Mouse (Mus musculus) mesoderm, embryonic 11.5 days (tissue): ENCODE results near the gene Ppp1r9b.

Experiments
- DNase-seq: peaks from one replicate; pipeline ENCODE4 v3.0.0-alpha.2; 2012; ENCODE audit warnings: low read depth, low spot score

Ppp1r9b gene

DNA sequence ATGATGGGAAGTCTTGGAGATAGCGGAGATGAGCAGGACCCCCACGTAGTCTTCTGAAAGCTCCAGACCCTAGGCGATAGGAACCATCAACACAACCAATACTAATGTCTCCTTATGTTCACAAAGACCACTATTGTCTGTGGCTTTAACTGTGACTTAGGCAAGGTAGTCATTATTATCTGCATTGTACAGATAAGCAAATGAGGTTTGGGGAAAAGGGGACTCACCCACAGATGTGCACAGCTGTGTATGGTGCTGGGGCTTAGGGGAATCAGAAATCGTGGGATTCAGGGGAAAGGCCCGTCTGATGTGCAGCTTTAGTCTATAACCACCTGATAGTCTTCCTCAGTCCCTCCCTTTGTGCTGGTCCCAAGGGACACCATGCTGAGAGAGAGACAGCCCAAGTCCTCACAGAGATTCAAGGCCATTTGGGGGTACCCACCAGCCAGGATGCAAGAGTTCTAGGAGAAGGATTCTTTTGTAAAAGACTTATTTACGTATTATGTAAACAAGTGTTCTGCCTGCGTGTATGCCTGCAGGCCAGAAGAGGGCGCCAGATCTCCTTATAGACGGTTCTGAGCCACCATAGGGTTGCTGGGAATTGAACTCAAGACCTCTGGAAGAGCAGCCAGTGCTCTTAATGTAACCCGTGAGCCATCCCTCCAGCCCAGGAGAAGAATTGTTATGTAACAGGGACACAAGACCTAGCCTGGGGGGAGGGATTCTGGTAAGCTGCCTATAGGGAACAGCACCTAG lies 31.6 kb downstream of the Ppp1r9b start:
- DNase-seq = no peak

- DNase-seq = no peak
Measured at GRCm38 (mm10) chr11:95023481-95023880, 32.6 kb downstream of the Ppp1r9b start.

GRCm38 (mm10) chr11:95024439-95025184 lies 33.8 kb downstream of the Ppp1r9b start:
- no peak for DNase-seq

GRCm38 (mm10) chr11:95025227-95026012 lies 34.6 kb downstream of the Ppp1r9b start:
- DNase-seq = no peak

- no peak for DNase-seq
Measured at GRCm38 (mm10) chr11:95026090-95026542, 35.3 kb downstream of the Ppp1r9b start.

DNA sequence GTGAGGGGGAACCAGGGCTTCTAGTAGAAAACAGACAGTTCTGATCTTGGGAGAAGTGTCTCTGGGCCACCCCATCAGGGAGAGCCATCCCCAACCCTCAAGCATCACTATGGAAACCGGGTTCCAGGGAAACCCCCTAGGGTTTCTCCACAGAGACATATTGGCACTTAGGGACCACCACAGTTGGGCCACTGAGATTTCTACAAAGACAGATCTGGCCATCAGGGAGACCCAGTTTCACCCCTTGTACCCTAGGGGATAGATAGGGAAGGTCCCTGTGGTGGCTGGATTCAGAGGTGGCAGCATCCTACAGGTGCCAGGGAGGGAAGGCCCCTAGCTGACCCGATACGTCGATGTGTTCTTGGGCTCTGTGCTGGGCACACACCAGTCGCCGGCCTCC lies 36.0 kb downstream of the Ppp1r9b start:
- no peak for DNase-seq

- DNase-seq = no peak
Measured at GRCm38 (mm10) chr11:95027850-95028470, 37.1 kb downstream of the Ppp1r9b start.

GRCm38 (mm10) chr11:95032945-95033344 lies 42.1 kb downstream of the Ppp1r9b start:
- DNase-seq = no peak

DNA sequence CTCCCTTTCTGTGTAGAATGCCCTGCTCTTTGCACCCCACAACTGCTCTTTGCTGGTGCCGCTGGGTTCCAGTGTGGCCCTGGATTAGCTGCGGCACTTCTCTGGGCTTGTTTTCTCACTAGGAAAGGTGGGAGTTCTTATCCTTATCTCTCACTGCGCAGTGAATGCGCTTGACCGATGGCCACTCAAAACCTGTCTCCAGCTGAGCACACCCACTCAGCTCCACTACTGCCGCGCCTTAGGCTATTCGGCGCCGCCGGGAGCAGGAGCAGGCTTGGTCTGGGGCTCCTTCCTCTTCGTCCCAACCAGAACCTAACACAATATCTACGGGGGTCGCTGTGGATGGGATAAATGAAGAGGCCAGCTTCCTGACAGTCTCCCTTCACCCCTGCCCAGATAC lies 42.8 kb downstream of the Ppp1r9b start:
- DNase-seq = no peak

GRCm38 (mm10) chr11:95034902-95035301 lies 44.1 kb downstream of the Ppp1r9b start:
- no peak for DNase-seq

DNA sequence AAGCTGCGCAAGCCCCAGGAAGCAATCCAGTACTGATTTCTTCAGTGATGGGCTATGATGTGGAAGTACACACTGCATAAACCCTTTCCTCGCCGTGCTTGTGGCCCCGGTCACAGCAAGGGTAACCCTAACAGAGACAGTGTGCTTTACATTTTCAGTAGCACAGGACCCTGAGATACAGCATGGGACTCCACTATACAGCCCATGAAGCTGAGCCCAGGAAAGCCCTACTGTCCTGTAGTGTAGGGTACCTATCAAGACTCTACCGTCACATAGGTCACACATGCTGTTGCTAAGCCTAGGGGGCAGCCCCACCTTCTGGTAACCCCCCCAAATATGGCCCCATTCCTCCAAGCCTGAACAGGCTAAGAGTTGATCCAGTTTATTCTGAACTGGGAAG lies 45.7 kb downstream of the Ppp1r9b start:
- DNase-seq = no peak

- no peak for DNase-seq
Measured at GRCm38 (mm10) chr11:95037306-95037705, 46.5 kb downstream of the Ppp1r9b start.

GRCm38 (mm10) chr11:95038156-95038817 lies 47.5 kb downstream of the Ppp1r9b start:
- DNase-seq = no peak

DNA sequence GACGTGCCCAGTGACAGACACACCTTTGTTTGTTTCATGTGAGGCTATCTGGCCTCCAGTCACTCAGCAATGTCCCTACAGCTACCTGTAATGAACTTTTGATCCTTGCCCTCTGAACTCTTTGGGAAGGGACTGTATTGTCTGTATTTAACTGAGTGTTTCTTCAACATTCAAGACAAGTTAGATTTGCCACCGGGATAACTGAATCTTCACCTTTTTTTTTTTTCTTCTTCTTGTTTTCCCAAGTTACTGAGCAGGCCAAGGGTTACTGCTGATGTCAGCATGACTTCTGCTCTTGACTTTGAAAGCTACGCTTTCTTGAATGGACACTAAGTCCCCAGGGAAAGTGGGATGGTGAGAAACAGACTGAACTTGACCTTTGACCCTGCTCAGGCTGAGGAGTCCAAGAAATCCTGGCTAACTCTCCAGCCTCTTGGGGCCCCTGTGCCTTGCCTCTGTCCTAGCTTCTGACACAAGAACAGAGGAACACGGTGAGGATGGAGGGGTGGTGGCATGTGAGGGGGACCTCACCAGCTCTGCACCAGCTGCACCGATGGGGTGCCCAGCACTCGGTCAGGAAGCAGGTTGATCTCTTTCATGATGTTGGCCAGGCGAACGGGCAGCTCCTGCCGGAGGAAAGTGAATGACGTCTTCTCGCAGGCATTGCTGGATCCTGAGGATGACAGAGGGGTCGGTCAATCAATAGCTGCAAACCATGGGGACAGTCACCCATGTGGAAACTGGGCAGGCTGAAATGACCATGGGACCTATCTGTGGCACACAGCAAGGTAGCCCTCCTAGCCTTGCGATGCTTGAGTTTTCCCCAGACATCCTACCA lies 48.2 kb downstream of the Ppp1r9b start:
- no peak for DNase-seq

DNA sequence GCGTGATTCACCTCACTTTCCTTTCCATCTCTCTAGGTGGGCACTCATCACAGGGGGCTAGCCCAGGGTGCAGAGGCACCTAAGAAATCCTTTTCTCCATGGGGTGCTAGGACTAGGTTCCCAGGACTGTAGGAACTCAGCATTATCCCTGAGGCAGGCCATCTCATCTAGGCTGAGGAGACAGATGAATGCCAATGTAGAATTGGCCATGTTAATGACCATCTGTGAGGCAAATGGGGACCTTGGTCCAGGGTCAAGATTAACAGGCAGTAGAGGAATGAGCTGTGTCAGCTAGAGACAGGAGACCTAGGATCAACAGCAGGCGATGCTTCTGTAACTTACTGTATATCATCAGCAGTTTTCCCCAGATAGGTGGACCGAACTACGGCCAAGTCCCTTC lies 48.9 kb downstream of the Ppp1r9b start:
- no peak for DNase-seq

DNA sequence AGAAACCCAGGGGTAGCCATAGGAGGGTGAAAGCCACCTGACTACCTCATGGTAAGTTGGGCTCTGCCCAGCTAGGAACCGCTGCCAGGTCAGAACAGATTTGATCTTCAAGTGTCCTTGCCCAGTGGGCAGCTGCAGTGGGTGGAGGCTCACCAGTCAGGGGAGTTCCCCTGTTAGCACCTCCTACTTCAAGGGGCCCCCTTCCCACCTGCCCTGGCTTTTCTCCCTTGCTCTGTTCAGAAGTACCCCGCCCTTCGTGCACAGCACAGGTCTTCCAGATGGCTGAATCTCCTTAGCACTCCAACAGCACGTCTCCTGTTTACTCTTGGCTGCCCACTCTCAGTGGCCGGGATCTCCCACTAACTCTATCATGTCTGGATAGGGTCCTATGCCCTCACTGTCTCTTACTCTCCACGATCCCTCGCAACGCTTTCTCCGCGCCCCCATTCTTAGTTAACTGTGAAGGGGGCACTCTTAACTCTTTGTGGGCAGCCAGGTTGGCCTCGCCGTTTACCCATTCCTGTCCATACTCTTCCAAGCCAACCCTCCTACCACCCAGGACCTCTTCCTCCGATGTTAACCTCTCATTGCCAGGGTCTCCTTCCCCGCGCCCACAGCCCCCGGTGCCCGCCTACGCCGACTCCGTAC lies 49.8 kb downstream of the Ppp1r9b start:
- DNase-seq = no peak

DNA sequence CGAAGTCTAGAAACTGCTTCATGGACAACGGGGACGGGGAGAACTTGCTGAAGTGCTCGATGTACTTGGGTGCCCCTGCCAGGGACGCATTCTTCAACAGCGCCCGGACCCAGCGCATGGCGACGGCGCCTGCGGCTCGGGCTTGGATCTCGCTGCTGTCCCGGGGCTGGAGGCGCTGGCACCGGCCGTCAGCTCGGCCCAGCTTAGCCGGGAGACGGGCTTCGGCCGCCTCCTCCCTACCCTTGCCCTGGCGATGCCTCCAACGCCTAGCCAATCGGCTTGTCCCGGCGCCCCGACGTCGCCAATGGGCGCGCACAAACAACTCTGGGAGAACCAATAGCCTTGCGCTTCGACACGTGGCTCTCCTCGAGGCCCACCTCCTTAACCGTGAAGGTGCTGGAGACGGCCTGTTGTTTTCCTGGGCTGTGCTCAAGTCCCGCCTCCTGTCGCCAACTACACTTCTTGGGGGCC lies 50.3 kb downstream of the Ppp1r9b start, which contains the start of gene Pdk2:
Gene Pdk2 (minus strand): TSS at position 216 of the 471 bp plus-strand sequence.
- peak; percentile 98 for DNase-seq

GRCm38 (mm10) chr11:95042096-95042495 lies 51.3 kb downstream of the Ppp1r9b start:
- DNase-seq = peak; percentile 89

DNA sequence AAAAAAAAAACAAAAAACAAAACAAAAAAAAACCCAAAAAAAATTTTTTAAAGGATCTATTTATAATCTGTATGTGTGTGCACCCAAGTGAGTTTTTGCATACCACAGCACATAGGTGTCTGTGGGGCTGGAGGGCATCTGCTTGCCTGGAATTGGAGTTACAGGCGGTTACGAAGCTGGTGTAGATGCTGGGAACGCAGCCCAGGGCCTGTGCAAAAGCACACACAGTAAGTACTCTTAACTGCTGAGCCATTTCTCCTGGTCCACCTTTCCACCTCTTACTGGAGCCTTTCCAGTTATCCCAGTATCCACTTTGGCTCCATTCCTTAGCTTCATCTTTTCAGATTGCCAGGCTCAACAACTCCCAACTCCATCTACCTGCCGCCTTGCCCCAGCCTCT lies 52.2 kb downstream of the Ppp1r9b start:
- DNase-seq = no peak

DNA sequence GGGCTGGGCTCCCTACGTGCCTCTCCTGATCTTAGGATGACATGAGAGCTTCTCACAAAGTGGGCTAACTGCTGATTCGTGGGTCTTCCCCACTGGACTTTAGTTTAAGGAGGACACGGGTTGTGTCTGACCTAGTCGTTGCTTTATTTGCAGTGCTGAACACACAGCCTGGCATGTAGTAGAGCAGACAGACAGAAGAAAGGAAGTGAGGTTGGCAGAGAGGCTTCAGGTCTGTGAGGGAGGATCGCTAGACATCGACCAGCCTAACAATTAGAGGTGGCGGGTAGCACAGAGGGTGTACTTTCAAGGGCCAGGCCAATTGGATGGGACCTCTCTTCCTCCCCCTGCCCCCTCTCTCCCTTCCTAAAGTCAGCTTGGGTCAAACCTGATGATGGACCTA lies 52.8 kb downstream of the Ppp1r9b start:
- no peak for DNase-seq
